Mouse (Mus musculus) C2C12 (cell line): Measurements from ENCODE around the gene Gpr88.

Experiments
- CEBPB ChIP-seq: IDR thresholded peaks from one replicate; pipeline ENCODE4 v1.6.1; 2011; ENCODE audit warnings: low read depth, mild to moderate bottlenecking, control low read depth, moderate library complexity
- CTCF ChIP-seq: IDR thresholded peaks from one replicate; pipeline ENCODE4 v1.5.1; 2011; ENCODE audit not compliant: control insufficient read depth, insufficient read depth, insufficient read length
- MAX ChIP-seq: IDR thresholded peaks from one replicate; pipeline ENCODE4 v1.6.1; 2011; ENCODE audit warnings: mild to moderate bottlenecking, control low read depth
- MYOD1 ChIP-seq: IDR thresholded peaks from one replicate; pipeline ENCODE4 v1.6.1; 2011; ENCODE audit warnings: low read depth; ENCODE audit not compliant: control insufficient read depth, insufficient read length
- MYOG ChIP-seq: IDR thresholded peaks from one replicate; pipeline ENCODE4 v1.6.1; 2011; ENCODE audit not compliant: control insufficient read depth, insufficient read length; ENCODE audit errors: extremely low read depth
- USF1 ChIP-seq: IDR thresholded peaks from one replicate; pipeline ENCODE4 v1.6.1; 2011; ENCODE audit warnings: low read depth, mild to moderate bottlenecking, control low read depth, moderate library complexity

DNA sequence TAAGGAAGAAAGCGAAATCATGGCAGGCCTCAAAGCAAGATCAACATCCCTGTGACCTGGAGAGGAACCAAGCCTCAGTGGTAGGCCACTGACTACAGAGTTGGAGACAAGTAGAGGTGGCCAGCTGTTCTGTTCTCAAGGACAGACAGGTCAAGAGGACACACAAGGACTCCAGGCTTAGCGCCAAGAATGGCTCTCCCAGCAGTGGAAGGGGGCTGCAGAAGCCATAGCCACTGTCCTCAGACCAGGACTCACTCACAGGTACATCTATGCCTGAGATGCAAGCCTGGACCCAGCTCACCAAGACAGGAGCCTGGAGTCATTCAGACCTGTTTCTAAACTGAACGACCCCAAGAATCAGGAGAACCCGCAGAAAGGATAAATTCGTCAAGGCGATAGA lies 28.4 kb upstream of the Gpr88 start:
- TF ChIP-seq CTCF, result no peak
- no peak for TF ChIP-seq MYOD1
- TF ChIP-seq CEBPB, result no peak
- no peak for TF ChIP-seq MYOG
- TF ChIP-seq MAX, result no peak
- TF ChIP-seq USF1, result no peak
